Mouse (Mus musculus) E14TG2a.4 (cell line): ENCODE measurements around the gene Snx13.

ENCODE experiments used
- H3K27me3 ChIP-seq: 2 replicates; pipeline ENCODE4 v1.6.1; 2014; ENCODE audit warnings: low read length, control low read depth; ENCODE audit not compliant: insufficient read depth
- H3K36me3 ChIP-seq: 2 replicates; pipeline ENCODE4 v1.6.1; 2014; ENCODE audit warnings: low read length, control low read depth; ENCODE audit not compliant: insufficient read depth
- H3K4me1 ChIP-seq: replicated peaks from 2 replicates; pipeline ENCODE4 v1.6.1; 2014; ENCODE audit warnings: low read depth, low read length, control low read depth
- H3K4me3 ChIP-seq: replicated peaks from 2 replicates; pipeline ENCODE4 v1.5.1; 2014; ENCODE audit warnings: mild to moderate bottlenecking, low read length
- H3K9me3 ChIP-seq: 2 replicates; pipeline ENCODE4 v1.6.1; 2014; ENCODE audit warnings: low read length, control low read depth
- CTCF ChIP-seq: conservative IDR thresholded peaks from 2 replicates; pipeline ENCODE4 v1.5.1; 2014; ENCODE audit warnings: low read length
- NANOG ChIP-seq: IDR thresholded peaks from 2 replicates; pipeline ENCODE4 v1.6.1; 2014; ENCODE audit warnings: borderline replicate concordance, low read length, mixed read lengths
- POU5F1 ChIP-seq: IDR thresholded peaks from 2 replicates; pipeline ENCODE4 v1.6.1; 2014; ENCODE audit warnings: low read length, borderline replicate concordance

Snx13 gene

DNA sequence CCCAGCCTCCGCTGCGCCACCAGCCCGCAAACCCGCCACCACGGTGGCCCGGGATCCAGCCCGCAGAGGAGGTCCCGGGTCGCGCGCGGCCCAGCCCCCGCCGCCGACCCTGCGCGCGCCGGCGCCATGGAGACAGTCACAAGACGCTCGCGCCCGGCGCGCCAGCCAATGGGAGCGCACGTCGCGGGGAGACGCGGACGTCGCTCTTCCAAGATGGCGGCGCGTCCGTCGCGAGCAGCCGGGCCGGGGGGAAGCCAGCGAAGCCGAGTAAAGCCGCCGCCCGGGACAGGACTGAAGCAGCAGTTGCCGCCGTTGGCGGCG lies at the start of gene Snx13:
Snx13 (plus strand) TSS at position 188 of the 321 bp plus-strand sequence.
- Histone ChIP-seq H3K27me3 (peaks cover 2% of the 10 kb centered on the region; the same call in 1 of the 2 replicates), H3K4me1 (peaks cover 31% of the 10 kb centered on the region), H3K36me3 (no peaks in the 10 kb centered on the region), H3K9me3 (no peaks in the 10 kb centered on the region), H3K4me3 (peak within 1 kb of the TSS; percentile 91)
- TF ChIP-seq CTCF: no peak
- no peak for TF ChIP-seq NANOG
- no peak for TF ChIP-seq POU5F1

DNA sequence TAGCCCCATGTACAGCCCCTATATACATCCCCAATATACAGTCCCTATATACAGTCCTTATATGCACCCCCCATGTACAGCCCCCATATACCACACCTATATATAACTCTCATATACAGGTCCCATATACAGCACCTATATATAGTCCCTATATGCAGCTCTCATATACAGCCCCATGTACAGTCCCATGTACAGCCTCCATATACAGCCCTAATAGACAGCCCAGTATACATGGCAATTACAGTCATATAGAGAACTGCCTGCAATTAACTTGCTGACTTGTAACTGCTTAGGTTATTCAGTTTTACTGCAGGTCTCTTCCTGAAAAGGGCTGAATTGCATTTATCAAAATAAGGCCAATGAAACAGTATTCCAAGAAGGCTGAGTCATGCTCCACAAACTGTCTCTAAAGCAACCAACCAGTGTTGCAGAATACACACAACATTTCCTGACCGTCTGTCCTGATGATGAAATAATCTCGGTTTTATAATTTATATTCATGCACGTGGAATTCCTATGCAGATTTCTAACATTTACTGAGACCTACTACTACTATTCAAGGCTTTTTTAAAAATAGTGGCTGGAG lies 49.3 kb upstream of the Snx13 start:
- no peaks in the 10 kb centered on the region for H3K9me3 ChIP-seq
- H3K4me3 ChIP-seq: no peak overlapping the region
- no peaks in the 10 kb centered on the region for H3K4me1 ChIP-seq
- no peaks in the 10 kb centered on the region for H3K27me3 ChIP-seq
- H3K36me3 ChIP-seq: no peaks in the 10 kb centered on the region
- no peak for TF ChIP-seq POU5F1
- no peak for TF ChIP-seq CTCF
- no peak for TF ChIP-seq NANOG

DNA sequence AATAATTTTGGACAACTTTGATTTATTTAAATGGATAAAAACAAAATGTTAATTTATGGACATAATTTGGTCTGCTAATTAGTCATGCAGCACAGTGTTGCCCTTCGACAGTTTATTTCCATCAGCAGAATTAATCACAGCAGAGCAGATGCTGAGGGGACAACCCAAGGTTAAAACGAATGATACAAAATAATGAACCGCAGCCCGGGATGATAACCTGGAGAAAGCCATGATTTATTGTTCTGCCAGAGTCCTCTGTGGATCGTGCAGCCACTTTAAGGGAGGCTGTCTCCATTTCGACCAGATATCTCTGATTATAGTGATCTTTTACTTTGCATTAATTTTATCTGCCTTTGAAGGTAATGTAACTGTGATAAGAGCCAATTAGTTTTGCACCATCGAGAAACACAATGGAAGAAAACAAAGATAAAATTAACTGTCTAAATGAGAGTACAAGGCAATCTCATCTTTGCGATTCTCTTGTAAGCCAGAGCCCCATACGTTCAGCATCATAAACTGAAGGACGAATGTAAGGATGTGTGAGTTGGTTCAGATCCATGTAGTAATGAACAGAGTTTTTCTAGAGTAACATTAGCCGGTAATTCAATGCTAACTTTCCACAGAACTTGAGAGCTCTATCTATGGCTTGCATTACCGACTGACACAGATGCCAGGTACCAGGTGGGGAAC lies 48.1 kb upstream of the Snx13 start:
- Histone ChIP-seq H3K36me3 (no peaks in the 10 kb centered on the region), H3K27me3 (no peaks in the 10 kb centered on the region), H3K9me3 (no peaks in the 10 kb centered on the region), H3K4me3 (no peak overlapping the region), H3K4me1 (no peaks in the 10 kb centered on the region)
- TF ChIP-seq POU5F1: no peak
- no peak for TF ChIP-seq NANOG
- TF ChIP-seq CTCF: no peak

GRCm38 (mm10) chr12:35000323-35000722 lies 46.7 kb upstream of the Snx13 start:
- no peaks in the 10 kb centered on the region for H3K36me3 ChIP-seq
- H3K9me3 ChIP-seq: no peaks in the 10 kb centered on the region
- H3K4me3 ChIP-seq: no peak overlapping the region
- H3K4me1 ChIP-seq: no peaks in the 10 kb centered on the region
- TF ChIP-seq POU5F1 (no peak), NANOG (no peak), CTCF (no peak)
- no peaks in the 10 kb centered on the region for H3K27me3 ChIP-seq

DNA sequence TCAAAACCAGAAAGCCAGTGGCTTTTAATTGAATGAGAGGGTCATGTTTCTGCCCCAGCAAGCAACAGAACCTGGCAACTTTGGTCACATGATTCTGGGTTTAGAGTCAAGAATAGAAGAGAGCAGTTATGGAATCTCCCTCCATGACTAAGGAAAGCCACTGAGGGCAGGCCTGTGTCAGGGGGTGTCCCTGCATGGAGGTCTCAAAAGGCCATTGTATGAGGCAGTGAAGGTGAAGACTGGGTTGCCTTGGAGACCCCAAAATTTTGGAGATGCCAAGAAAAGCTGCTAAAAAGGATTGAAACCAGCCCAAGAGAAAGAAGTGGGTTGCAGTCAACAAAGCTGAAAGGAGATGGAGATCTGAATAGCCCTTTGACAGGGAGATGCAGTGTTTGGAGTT lies 41.2 kb upstream of the Snx13 start:
- H3K4me1 ChIP-seq: no peaks in the 10 kb centered on the region
- TF ChIP-seq NANOG (no peak), POU5F1 (no peak), CTCF (no peak)
- no peaks in the 10 kb centered on the region for H3K36me3 ChIP-seq
- H3K27me3 ChIP-seq: no peaks in the 10 kb centered on the region
- H3K9me3 ChIP-seq: no peaks in the 10 kb centered on the region
- H3K4me3 ChIP-seq: no peak overlapping the region

- Histone ChIP-seq H3K4me1 (no peaks in the 10 kb centered on the region), H3K36me3 (no peaks in the 10 kb centered on the region), H3K27me3 (no peaks in the 10 kb centered on the region), H3K9me3 (no peaks in the 10 kb centered on the region), H3K4me3 (no peak overlapping the region)
- TF ChIP-seq POU5F1 (no peak), NANOG (no peak), CTCF (no peak)
These were observed 39.1 kb upstream of the Snx13 start for GRCm38 (mm10) chr12:35007851-35008250.

- H3K4me3 ChIP-seq: no peak overlapping the region
- no peaks in the 10 kb centered on the region for H3K4me1 ChIP-seq
- no peaks in the 10 kb centered on the region for H3K36me3 ChIP-seq
- no peaks in the 10 kb centered on the region for H3K27me3 ChIP-seq
- TF ChIP-seq NANOG (no peak), CTCF (no peak), POU5F1 (no peak)
- H3K9me3 ChIP-seq: no peaks in the 10 kb centered on the region
These were observed 38.4 kb upstream of the Snx13 start for GRCm38 (mm10) chr12:35008340-35009137.

GRCm38 (mm10) chr12:35011462-35011861 lies 35.5 kb upstream of the Snx13 start:
- Histone ChIP-seq H3K4me3 (no peak overlapping the region), H3K27me3 (no peaks in the 10 kb centered on the region), H3K9me3 (no peaks in the 10 kb centered on the region), H3K36me3 (no peaks in the 10 kb centered on the region), H3K4me1 (no peaks in the 10 kb centered on the region)
- no peak for TF ChIP-seq CTCF
- TF ChIP-seq NANOG: no peak
- TF ChIP-seq POU5F1: no peak
